Comparison of ENCODE assay signal across 29 mouse cellular contexts in genomic region chr10:122615658-122616057, GRCm38 (mm10).
DNase-seq lines count a peak whose midpoint lies in the region; ATAC-seq and TF ChIP-seq lines count a peak whose summit lies in the region.
"Had no signal": no experiment of that assay in that cellular context is flagged by ENCODE, and none has a peak within 500 bp of the region (broad histone marks: within the 10 kb centered on the region; RNA-seq: fewer than 3 reads in every experiment).

No protein-coding gene starts in this region.

- peaks cover 3% of the 10 kb centered on the region for H3K4me1 ChIP-seq in testis, adult 2 months (ENCODE audit: control insufficient read depth, insufficient read depth, low read length)
- H3K4me1 ChIP-seq: embryonic facial prominence, embryonic 13.5 days; forebrain, embryonic 15.5 days had no signal

- peak; percentile 79 for ATAC-seq in megakaryocyte, adult 5-6 weeks (ENCODE audit: poor library complexity, severe bottlenecking)
- peak; percentile 81 for ATAC-seq in monocyte, adult 5-6 weeks (replicated peaks; ENCODE audit: insufficient number of reproducible peaks, low FRiP score, low TSS enrichment, poor library complexity, severe bottlenecking)
- ATAC-seq: activated CD4-positive, CD25-positive, alpha-beta regulatory T cell, adult 4 months; forebrain, embryonic 15.5 days had no signal

- H3K27ac ChIP-seq in testis, adult 2 months (ENCODE audit: control insufficient read depth, insufficient read depth, low read depth, low read length), result peak overlapping the region; percentile 13; the same call in 1 of the 2 replicates
- H3K27ac ChIP-seq: embryonic facial prominence, embryonic 10.5 days; embryonic facial prominence, embryonic 13.5 days; forebrain, embryonic 12.5 days; forebrain, embryonic 15.5 days; gastrocnemius, adult 2 months; heart, embryonic 15.5 days; hindbrain, embryonic 10.5 days; hindbrain, embryonic 13.5 days had no signal

- H3K27me3 ChIP-seq in testis, adult 2 months (ENCODE audit: control insufficient read depth, insufficient read depth, low read length), result no peaks in the 10 kb centered on the region
- H3K27me3 ChIP-seq: embryonic facial prominence, embryonic 13.5 days; forebrain, embryonic 12.5 days; forebrain, embryonic 15.5 days; heart, embryonic 12.5 days; heart, embryonic 15.5 days; hindbrain, embryonic 13.5 days had no signal

- DNase-seq in testis, postnatal 14 days (ENCODE audit: low spot score), result no peak
- no peak for DNase-seq in cerebellum, adult 9-10 months
- DNase-seq in layer of hippocampus, postnatal 25 days (ENCODE audit: extremely low spot score in 1 of 2, low spot score in 1 of 2), result no peak
- DNase-seq in MN1 (ENCODE audit: low spot score), result no peak
- DNase-seq: adrenal gland, adult 8-10 months; adrenal gland, postnatal 36 days; B cell, adult 2 months; cerebellum, adult 18-20 months; cerebellum, adult 9-11 months; cerebellum, postnatal 25 days; embryo, embryonic 11 days; gastrocnemius, adult 2 months; gastrocnemius, postnatal 14 days; heart, adult 18-20 months; heart, postnatal 10 days; heart, postnatal 36 days had no signal

- peak overlapping the region; percentile 84 for H3K4me3 ChIP-seq in testis, adult 2 months (ENCODE audit: control insufficient read depth, low read depth, low read length)
- H3K4me3 ChIP-seq: embryonic facial prominence, embryonic 10.5 days; embryonic facial prominence, embryonic 13.5 days; erythroblast, embryonic 14.5 days; forebrain, embryonic 12.5 days; forebrain, embryonic 15.5 days; gastrocnemius, adult 2 months; heart, embryonic 12.5 days; heart, embryonic 15.5 days; hindbrain, embryonic 10.5 days; hindbrain, embryonic 13.5 days had no signal

- peak; percentile 62; the same call in 1 of the 2 replicates for TF ChIP-seq POLR2A in testis, adult 2 months (IDR thresholded peaks at IDR 0.05; ENCODE audit: control insufficient read depth, low read depth, low read length)

- no peak for TF ChIP-seq CTCF in testis, adult 2 months (IDR thresholded peaks at IDR 0.05; ENCODE audit: control insufficient read depth, insufficient read depth, insufficient replicate concordance, low read depth, low read length)

- H3K36me3 ChIP-seq in testis, adult 2 months (ENCODE audit: control insufficient read depth, insufficient read depth, low read length), result no peaks in the 10 kb centered on the region
- H3K36me3 ChIP-seq: embryonic facial prominence, embryonic 10.5 days; embryonic facial prominence, embryonic 13.5 days; forebrain, embryonic 12.5 days; forebrain, embryonic 15.5 days; heart, embryonic 12.5 days; heart, embryonic 15.5 days; hindbrain, embryonic 10.5 days; hindbrain, embryonic 13.5 days had no signal
